Mouse (Mus musculus): ENCODE measurements around the gene Lmf1.
A peak's percentile ranks its signal among the peaks of the same experiment; 100 is the strongest.

Lmf1 gene

GRCm38 (mm10) chr17:25568206-25568605 lies 10.7 kb upstream of the Lmf1 start:
- DNase-seq (ENCODE audit: low spot score) = no peak

GRCm38 (mm10) chr17:25568880-25569279 lies 10.0 kb upstream of the Lmf1 start:
- DNase-seq (ENCODE audit: low spot score) = no peak

- DNase-seq (ENCODE audit: low spot score) = peak; percentile 45
Observed at GRCm38 (mm10) chr17:25569833-25570647, 8.8 kb upstream of the Lmf1 start.

- DNase-seq (ENCODE audit: low spot score) = peak; percentile 94
Observed at GRCm38 (mm10) chr17:25570648-25571452, 8.0 kb upstream of the Lmf1 start, which contains the start of gene Sox8. Gene Sox8, minus strand, starts transcription at chr17:25570686.

GRCm38 (mm10) chr17:25571453-25571820 lies 7.4 kb upstream of the Lmf1 start:
- DNase-seq (ENCODE audit: low spot score) = peak; percentile 44

DNA sequence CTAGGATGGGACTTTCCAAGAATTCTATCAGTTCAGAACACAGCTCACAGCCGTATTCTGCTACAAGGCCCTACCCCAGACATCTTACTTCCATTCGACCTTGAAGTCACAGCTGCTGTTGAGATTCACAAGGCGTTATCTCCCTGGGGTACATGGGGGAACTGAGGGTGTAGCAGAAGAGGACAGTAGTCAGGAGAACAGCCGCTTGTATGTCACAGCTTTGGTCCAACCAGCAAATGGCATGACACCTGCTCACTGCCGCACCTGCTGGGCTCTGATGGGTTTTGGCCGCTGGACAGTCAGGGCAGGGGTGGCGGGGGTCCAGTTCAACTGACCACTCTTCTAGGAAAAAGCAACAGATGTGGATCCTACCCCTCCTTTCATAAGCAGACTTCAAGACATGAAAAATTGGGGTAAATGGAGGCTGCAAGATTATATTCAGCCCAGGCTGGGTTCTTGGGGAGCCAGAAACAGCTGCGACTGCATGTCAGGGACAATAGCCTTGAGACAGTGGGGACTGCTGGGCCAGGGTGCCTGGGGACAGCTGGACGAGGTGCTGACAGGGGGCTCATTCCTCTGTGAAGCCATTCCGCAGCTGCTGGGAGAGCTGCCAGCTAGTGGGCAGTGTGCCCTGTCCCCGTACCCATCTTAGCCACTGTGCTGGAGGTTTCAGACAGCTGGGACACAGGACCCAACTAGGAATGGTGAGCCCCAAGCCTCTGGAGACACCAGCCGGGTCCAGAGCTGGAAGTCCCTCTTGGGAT lies 3.5 kb upstream of the Lmf1 start:
- DNase-seq (ENCODE audit: low spot score) = no peak

- DNase-seq (ENCODE audit: low spot score) = no peak
Observed at GRCm38 (mm10) chr17:25576034-25576433, 2.9 kb upstream of the Lmf1 start.

DNA sequence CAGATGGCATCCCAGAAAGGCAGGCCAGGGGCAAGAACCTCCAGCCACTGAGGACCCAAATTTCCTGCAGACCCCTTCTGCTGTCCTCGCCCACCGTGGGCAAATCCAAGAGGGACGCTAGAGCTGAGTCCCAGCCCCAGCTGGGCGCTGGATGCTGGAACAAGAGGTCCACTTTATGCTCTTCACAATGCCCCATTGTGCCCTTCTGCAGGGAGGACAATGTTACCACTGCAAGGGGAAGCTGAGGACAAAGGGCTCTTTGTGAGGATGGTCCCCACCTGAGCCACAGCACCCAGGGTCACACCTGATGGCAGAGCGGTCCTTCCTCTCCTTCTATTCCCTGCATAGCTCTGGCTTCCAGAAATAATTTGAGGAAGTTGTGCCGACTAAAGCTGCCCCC lies 1.6 kb upstream of the Lmf1 start:
- DNase-seq (ENCODE audit: low spot score) = no peak

DNA sequence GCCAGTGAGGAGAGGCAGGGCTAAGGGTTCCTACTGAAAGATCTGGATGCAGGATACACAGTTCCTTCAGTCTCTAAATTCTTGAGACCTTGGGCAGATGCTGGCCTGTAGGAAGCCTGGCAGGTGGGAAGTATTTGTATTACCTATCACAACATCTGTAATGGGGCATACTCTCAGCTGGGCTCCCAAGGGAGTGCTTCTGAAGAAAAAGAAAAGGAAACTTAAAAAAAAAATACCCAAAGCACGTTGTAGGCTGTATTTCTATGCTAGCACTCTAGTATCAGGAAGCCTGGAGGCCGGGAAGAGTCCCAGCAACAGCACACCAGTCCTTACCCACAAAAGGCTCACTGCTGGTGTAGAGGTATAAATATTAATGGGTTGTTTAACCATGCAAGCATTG lies 1.2 kb upstream of the Lmf1 start:
- DNase-seq (ENCODE audit: low spot score) = no peak

DNA sequence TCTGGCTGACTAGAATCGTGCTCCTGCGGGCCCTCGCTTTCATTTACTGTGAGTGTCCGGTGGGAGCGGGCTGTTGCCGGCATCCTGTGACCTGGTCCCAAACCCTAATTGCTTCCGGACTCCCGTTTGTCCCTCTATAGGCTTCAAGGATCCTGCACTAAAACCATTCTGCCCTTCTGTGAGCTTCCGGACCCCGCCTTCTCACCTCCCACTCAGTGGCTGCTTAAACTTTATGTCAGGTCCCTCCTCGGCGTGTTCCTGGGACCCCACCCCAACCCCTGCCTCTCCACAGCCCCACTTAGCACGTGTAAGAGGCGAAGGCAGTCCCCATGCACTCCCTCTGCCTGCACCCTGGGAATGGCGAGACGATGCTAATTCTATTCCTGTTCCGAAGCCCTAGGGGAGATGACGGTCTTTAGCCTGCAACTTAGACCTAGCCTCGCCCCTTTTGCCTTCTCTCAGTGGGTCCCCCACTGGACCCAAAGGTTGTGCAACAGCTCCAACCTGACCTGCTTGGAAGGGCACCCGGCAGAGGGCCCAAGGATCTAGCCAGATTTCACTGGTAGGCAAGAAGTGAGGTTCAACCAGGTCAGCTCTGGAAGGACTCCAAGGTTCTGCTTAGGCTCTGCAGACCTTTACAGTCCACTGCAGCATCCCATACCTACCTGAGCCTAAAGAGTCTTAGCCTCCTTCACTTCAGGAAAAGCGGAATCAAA lies 605 bp downstream of the Lmf1 start:
- peak; percentile 25 for DNase-seq (ENCODE audit: low spot score)

DNA sequence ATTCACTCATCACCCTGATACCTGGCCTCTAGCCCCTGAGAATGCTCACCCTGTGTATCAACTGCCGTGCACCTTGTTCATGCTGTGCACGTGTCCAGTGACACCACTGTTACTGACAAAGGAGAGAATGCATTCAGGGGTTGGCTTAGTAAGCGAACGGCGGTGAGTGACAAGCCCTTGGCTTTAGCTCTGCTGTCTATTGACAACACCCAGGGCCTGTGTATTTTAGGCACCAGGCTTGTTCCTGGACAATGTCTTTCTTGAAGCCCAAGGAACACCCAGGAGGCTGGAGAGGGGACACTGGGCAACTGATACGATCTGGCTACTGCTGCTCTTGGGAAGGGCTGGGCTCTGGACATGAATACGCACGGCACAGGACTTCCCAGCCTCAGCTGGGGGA lies 3.2 kb downstream of the Lmf1 start:
- peak; percentile 74 for DNase-seq (ENCODE audit: low spot score)

- no peak for DNase-seq (ENCODE audit: low spot score)
Observed at GRCm38 (mm10) chr17:25583099-25583498, 4.2 kb downstream of the Lmf1 start.

- no peak for DNase-seq (ENCODE audit: low spot score)
Observed at GRCm38 (mm10) chr17:25583858-25584257, 5.0 kb downstream of the Lmf1 start.

- no peak for DNase-seq (ENCODE audit: low spot score)
Observed at GRCm38 (mm10) chr17:25584646-25585045, 5.8 kb downstream of the Lmf1 start.

GRCm38 (mm10) chr17:25590068-25590467 lies 11.2 kb downstream of the Lmf1 start:
- no peak for DNase-seq (ENCODE audit: low spot score)

DNA sequence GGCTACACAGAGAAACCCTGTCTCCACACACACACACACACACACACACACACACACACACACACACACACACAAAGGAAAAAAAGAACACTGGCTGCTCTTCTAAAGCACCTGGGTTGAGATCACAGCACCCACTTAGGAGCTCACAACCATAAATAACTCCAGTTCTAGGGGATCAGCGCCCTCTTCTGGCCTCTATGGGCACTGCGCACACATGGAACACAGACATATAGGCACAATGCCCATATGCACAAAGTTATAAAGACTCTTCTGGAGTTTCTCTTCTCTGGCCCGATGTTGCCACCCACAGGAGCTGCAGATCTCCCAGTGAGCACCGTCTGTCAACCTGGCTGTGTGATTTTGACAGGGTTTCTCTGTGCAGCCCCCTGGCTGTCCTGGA lies 12.1 kb downstream of the Lmf1 start:
- DNase-seq (ENCODE audit: low spot score) = no peak

GRCm38 (mm10) chr17:25592336-25592735 lies 13.5 kb downstream of the Lmf1 start:
- no peak for DNase-seq (ENCODE audit: low spot score)

DNA sequence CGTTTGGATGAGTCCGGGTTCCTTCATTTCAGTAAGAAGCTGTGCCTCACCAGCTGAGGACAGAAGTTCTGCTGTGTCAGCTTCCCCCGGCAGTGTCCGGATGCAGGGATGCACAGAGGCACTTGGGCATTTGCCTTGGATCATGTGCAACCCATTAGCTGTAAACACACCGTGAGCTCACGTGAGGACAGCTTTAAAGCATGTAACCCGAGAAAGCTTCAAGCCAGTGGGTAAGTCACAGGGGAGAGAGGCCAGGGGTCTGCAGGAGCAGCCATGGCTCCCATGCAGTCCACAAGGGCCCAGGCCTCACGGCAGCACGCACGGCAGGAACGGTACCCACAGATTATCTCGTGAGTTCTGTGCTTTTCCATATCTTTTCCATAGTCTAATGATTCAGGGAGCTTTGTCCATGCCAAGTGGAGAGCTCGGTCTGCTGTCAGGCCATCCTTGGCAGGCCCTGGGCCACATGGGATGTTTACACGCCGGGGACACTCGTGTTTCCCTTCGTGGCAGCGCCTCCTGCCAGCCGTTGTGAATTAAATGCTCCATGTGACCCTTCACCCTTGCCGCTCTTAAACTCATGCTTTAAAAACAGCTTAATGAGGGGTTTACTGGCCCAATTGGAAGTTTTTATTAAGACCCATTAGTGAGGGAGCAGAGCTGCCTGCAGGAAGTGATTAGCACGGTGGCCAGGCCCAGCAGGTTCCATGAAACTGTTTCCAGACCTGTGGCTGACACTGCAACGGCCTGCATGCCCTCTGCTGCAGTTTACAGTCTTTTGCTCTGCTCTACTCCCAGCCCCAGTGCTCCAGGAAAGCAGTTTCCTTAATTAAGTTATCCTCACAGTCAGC lies 14.8 kb downstream of the Lmf1 start:
- peak; percentile 78 for DNase-seq (ENCODE audit: low spot score)

DNA sequence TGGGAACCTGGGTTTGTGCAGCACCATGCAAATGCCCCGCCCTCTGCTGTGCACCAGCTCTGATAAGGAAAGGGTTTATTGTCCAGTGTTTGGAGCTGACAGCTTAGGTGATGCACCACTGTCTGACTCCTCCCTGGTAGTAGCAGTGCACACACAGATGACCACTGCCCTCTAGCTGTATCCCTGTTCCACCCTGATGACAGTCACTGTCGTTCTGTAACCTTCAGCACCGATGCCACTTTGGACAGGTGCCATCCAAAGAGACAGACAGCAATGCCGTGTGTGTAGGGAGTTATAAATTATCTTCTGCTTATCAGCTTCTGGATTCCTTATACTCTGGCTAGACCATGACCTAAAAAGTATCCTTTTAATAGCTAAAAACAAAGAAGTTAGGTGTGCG lies 16.6 kb downstream of the Lmf1 start:
- DNase-seq (ENCODE audit: low spot score) = peak; percentile 54

DNA sequence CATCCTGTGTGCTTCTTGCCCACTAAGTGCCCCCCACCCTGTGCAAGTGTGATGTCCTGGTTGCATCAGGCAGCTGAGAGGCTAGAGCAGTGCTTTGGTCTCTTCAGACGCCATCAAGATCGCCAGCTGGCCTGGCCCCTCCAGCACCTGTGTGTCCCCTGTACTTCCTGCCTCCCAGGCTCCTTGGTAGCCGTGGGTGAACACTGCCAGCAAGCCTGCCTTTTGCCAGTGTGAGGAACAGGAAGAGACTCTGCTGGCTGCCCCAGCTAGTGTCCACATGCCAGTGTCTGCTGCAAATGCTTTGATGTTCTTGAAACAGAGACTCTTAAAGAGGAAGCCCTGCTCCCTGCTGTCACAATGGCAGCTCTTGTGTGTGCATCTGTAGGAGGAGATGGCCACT lies 18.7 kb downstream of the Lmf1 start:
- DNase-seq (ENCODE audit: low spot score) = peak; percentile 30

- no peak for DNase-seq (ENCODE audit: low spot score)
Observed at GRCm38 (mm10) chr17:25602366-25602765, 23.5 kb downstream of the Lmf1 start.

Measured in MN1 (cell line).